Mouse (Mus musculus) urinary bladder, postnatal 36 days (tissue): ENCODE results near the gene Hist2h3c2.
"Not testable (repeated sequence)": the region's sequence is repeated elsewhere in the genome, so short reads cannot be mapped to it uniquely, and the experiment has no call there.

ENCODE experiments used
- DNase-seq, 2 experiments: peaks; one replicate each; pipeline ENCODE4 v3.0.0; 2022; ENCODE audit warnings: low spot score in 2 of 2, mixed read lengths in 1 of 2

Hist2h3c2 gene

GRCm38 (mm10) chr3:96261623-96262022 is 22.7 kb upstream of the Hist2h3c2 start:
- no peak for DNase-seq

GRCm38 (mm10) chr3:96260220-96260619 is 21.3 kb upstream of the Hist2h3c2 start:
- no peak for DNase-seq

GRCm38 (mm10) chr3:96257190-96257589 is 18.3 kb upstream of the Hist2h3c2 start:
- no peak for DNase-seq

GRCm38 (mm10) chr3:96255926-96256593 is 17.1 kb upstream of the Hist2h3c2 start:
- DNase-seq = no peak

GRCm38 (mm10) chr3:96254683-96255355 is 15.9 kb upstream of the Hist2h3c2 start:
- DNase-seq = peak; percentile 43 to 49

- DNase-seq = no peak
Measured at GRCm38 (mm10) chr3:96251787-96252186, 12.9 kb upstream of the Hist2h3c2 start.

- no peak for DNase-seq
Measured at GRCm38 (mm10) chr3:96250890-96251289, 12.0 kb upstream of the Hist2h3c2 start.

- no peak for DNase-seq
Measured at GRCm38 (mm10) chr3:96249034-96249345, 10.1 kb upstream of the Hist2h3c2 start.

- no peak for DNase-seq
Measured at GRCm38 (mm10) chr3:96248141-96249033, 9.5 kb upstream of the Hist2h3c2 start.

GRCm38 (mm10) chr3:96247356-96248140 is 8.6 kb upstream of the Hist2h3c2 start:
- DNase-seq = no peak

GRCm38 (mm10) chr3:96246427-96246856 is 7.5 kb upstream of the Hist2h3c2 start, which contains the start of gene Hist2h3c1:
Hist2h3c1 (plus strand) TSS chr3:96246685.
- DNase-seq = not testable (repeated sequence)

GRCm38 (mm10) chr3:96246018-96246417 is 7.1 kb upstream of the Hist2h3c2 start:
- not testable (repeated sequence) for DNase-seq

- DNase-seq = peak; percentile 77 to 88
Measured at GRCm38 (mm10) chr3:96245003-96245886, 6.3 kb upstream of the Hist2h3c2 start, which contains the start of gene Hist2h2aa1. Hist2h2aa1 (plus strand) TSS chr3:96245497.

- DNase-seq = no peak
Measured at GRCm38 (mm10) chr3:96243921-96244572, 5.1 kb upstream of the Hist2h3c2 start.

- DNase-seq = no peak
Measured at GRCm38 (mm10) chr3:96240799-96241197, 1.9 kb upstream of the Hist2h3c2 start.

GRCm38 (mm10) chr3:96239949-96240798 is 1.2 kb upstream of the Hist2h3c2 start, which contains the start of gene Hist2h2aa2:
Hist2h2aa2 (minus strand) TSS chr3:96240276.
- DNase-seq = peak; percentile 96 to 97

- DNase-seq = no peak
Measured at GRCm38 (mm10) chr3:96237904-96238511, 919 bp downstream of the Hist2h3c2 start.

- no peak for DNase-seq
Measured at GRCm38 (mm10) chr3:96237335-96237903, 1.5 kb downstream of the Hist2h3c2 start.
